Mouse (Mus musculus) G1E-ER4 (cell line): ENCODE measurements around the gene Ntf3. TPM values are rescaled to one million over a fixed set of nuclear protein-coding genes. Genes with fewer than 3 reads are reported as not detected.

Experiments used
- GATA1 ChIP-seq: IDR thresholded peaks from one replicate; pipeline ENCODE4 v1.8.0; 2012; ENCODE audit warnings: low read length, inconsistent platforms
- polyA plus RNA-seq: library from polyadenylated mRNA; stranded (reverse); fragments of >175 nt; gene quantifications from 2 replicates; pipeline ENCODE4 v1.2.3, GENCODE M21; 2012

The Ntf3 gene
- polyA plus RNA-seq, 1 experiment, result not detected

DNA sequence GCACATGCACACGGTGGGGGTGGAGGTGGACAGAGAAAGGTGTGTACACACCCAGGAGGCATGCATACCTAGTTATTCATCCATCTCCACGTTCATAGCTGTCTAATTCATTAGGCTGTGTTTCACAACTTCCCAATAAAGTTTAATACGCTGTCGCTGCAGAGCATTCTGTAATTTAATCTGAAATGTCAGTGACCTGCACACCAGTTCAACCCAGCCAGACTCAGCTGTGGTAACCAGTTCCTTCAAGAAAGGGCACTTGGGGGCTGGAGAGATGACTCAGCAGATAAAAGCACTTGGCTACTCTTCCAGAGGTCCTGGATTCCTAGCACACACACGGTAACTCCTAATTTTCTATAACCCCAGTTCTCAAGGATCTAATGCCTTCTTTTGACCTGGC lies 69.2 kb downstream of the Ntf3 start:
- no peak for TF ChIP-seq GATA1

- TF ChIP-seq GATA1, result no peak
Measured at GRCm38 (mm10) chr6:126096085-126096484, 70.6 kb downstream of the Ntf3 start.

GRCm38 (mm10) chr6:126095041-126095440 lies 71.7 kb downstream of the Ntf3 start:
- TF ChIP-seq GATA1, result no peak

DNA sequence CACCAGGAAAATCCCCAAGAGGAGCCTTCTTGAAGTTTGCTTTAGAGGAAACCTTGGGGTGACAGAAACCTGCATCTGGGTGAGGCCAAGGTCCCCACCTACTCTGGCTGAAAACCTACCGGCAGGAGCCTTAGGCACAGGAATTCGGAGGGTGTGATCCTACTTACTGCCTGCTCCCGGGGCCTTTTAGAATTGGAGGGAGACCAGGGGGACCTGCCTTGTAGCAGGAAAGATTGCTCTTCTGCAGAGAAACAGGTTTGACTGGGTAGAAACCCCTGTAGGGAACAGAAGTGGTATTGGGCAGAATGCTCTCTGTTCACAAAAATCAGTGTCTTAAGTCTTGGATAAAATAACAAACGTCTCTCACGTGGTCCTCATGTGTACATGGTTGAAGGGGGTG lies 74.7 kb downstream of the Ntf3 start:
- TF ChIP-seq GATA1, result no peak

- TF ChIP-seq GATA1, result no peak
Measured at GRCm38 (mm10) chr6:126090063-126090462, 76.6 kb downstream of the Ntf3 start.

GRCm38 (mm10) chr6:126088489-126089265 lies 78.0 kb downstream of the Ntf3 start:
- no peak for TF ChIP-seq GATA1

- no peak for TF ChIP-seq GATA1
Measured at GRCm38 (mm10) chr6:126086321-126086950, 80.3 kb downstream of the Ntf3 start.

GRCm38 (mm10) chr6:126080531-126080930 lies 86.2 kb downstream of the Ntf3 start:
- TF ChIP-seq GATA1, result no peak

GRCm38 (mm10) chr6:126057706-126058105 lies 109.0 kb downstream of the Ntf3 start:
- TF ChIP-seq GATA1, result no peak

GRCm38 (mm10) chr6:126053136-126053535 lies 113.6 kb downstream of the Ntf3 start:
- no peak for TF ChIP-seq GATA1
